Mouse (Mus musculus): ENCODE measurements around the gene Ndrg4.

Ndrg4 gene

GRCm38 (mm10) chr8:95727625-95728024, 50.8 kb downstream of the Ndrg4 start:
- no peak for DNase-seq

- no peak for DNase-seq
These were observed 61.8 kb downstream of the Ndrg4 start for GRCm38 (mm10) chr8:95738596-95738995.

GRCm38 (mm10) chr8:95741732-95742131, 65.0 kb downstream of the Ndrg4 start:
- no peak for DNase-seq

GRCm38 (mm10) chr8:95748028-95748427, 71.2 kb downstream of the Ndrg4 start:
- DNase-seq = no peak

GRCm38 (mm10) chr8:95751924-95752323, 75.1 kb downstream of the Ndrg4 start:
- DNase-seq = no peak

GRCm38 (mm10) chr8:95760323-95760722, 83.5 kb downstream of the Ndrg4 start:
- DNase-seq = no peak

- no peak for DNase-seq
These were observed 87.4 kb downstream of the Ndrg4 start for GRCm38 (mm10) chr8:95764133-95764532.
